Mouse (Mus musculus): Measurements from ENCODE around the gene Dydc2. TPM values are rescaled to one million over a fixed set of nuclear protein-coding genes. Genes with fewer than 3 reads are reported as not detected.

The Dydc2 gene
- total and polyA plus RNA-seq, 2 experiments from 2014 or later = 0.62 to 1.2 TPM

DNA sequence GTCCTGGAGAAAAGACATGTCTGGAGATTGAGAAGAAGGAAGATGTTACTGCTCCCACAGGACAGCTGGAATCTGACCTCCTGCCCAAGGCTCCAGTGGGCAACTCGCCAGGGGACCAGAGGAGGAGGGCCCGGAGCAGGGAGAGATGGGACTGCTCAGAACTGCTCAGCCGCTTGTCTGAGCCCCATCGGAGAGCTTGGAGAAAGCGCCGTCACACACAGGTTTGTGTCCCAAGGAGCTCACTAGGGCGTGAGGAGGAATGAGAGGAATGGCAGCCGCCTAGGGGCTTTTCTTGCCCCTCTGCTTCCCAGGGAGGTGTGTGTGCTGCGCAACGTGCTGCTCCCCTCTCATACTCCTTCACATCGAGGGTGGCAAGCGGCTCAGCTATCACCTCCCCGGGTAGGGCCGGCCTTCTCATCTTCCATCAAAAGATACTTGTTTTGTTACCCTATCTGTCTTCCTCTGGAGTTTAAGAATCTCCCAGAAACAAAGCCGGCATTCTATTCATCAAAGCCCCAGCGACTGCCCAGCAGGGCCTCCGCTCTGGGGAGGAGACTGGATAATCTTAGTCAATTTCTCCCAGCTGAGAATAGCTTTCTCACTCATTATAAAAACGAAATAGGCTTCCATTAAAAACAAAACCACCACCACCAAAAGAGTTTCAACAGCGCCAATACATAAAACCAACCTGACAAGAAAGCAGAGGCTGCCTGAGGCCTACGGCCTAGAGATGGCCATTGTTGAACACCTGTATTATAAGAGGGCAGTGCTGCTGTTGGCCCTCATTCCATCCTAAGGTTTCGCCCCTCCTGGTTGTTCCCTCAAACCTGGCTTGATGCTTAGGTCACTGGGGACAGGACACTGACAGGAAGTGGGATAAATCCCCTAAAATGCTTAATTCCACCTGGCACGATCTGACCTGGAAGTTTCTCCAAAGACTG is 64.5 kb downstream of the Dydc2 start:
- TF ChIP-seq CTCF (IDR thresholded peaks at IDR 0.05; ENCODE audit: low read depth) = no peak
- DNase-seq = no peak

DNA sequence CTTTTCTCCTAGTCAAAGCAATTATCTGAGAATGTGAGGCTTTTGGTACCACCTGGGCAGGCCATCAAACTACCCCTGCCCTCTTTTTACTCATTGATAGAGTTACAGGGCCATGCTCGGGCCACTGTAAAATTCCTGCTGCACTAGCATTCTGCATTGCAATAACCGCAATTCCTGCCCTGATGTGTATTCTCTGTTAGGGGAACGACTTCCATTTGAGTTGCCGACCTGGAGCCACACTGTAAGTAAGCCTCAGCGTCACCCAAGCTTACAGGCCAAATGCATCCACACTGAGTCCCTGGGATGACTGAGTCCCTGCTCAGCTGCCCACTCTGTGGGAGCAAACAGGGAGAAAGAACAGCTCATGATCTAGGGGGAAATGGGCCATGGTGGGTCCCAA is 67.4 kb downstream of the Dydc2 start:
- WGBS = 91% methylated on average over 5 of the region's 5 CpGs
- DNase-seq = no peak
- TF ChIP-seq CTCF (IDR thresholded peaks at IDR 0.05; ENCODE audit: low read depth) = no peak
- Histone ChIP-seq H3K4me2 (ENCODE audit: low read depth) (no peak overlapping the region), H3K9ac (no peak overlapping the region), H3K4me1 (ENCODE audit: insufficient read depth) (peaks cover 3% of the 10 kb centered on the region; the same call in 1 of the 2 replicates), H3K36me3 (ENCODE audit: insufficient read depth) (peaks cover 33% of the 10 kb centered on the region), H3K9me3 (ENCODE audit: low read length) (no peaks in the 10 kb centered on the region), H3K27me3 (ENCODE audit: insufficient read depth, low read length) (no peaks in the 10 kb centered on the region), H3K27ac (ENCODE audit: low read depth, low read length) (no peak overlapping the region), H3K4me3 (ENCODE audit: low read depth, low read length) (no peak overlapping the region)
- ATAC-seq = no peak

More for the DNA sequence above, 64.5 kb downstream of the Dydc2 start:
- Histone ChIP-seq H3K4me2 (ENCODE audit: low read depth) (peak overlapping the region; percentile 26; the same call in 1 of the 2 replicates), H3K27ac (ENCODE audit: low read depth, low read length) (no peak overlapping the region), H3K9ac (no peak overlapping the region), H3K4me1 (ENCODE audit: insufficient read depth) (peaks cover 3% of the 10 kb centered on the region; the same call in 1 of the 2 replicates), H3K36me3 (ENCODE audit: insufficient read depth) (peaks cover 12% of the 10 kb centered on the region; the same call in 1 of the 2 replicates), H3K4me3 (ENCODE audit: low read depth, low read length) (no peak overlapping the region), H3K27me3 (ENCODE audit: insufficient read depth, low read length) (no peaks in the 10 kb centered on the region), H3K9me3 (ENCODE audit: low read length) (no peaks in the 10 kb centered on the region)
- 17% methylated on average over 22 of the region's 22 CpGs for WGBS
- no peak for ATAC-seq

DNA sequence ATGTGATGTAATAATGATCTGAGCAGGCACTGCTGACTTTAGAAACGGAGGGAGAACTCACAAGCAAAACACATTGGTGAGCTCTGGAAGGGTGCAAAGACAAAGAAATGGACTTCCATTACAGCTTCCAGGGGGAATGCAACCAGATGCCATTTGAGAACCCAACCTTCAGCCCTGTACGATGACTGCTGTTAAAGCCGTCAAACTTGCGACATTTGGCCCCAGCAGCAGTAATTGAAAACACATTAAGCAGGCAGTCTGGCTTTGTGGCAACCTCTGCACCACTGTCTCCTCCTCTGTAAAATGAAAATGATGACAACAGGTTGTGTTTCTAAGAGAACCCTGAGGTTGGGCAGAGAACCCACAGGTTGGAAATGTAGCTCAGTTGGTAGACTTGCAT is 68.2 kb downstream of the Dydc2 start:
- H3K9ac ChIP-seq = no peak overlapping the region
- no peak for TF ChIP-seq CTCF (IDR thresholded peaks at IDR 0.05; ENCODE audit: low read depth)
- H3K27me3 ChIP-seq (ENCODE audit: insufficient read depth, low read length) = no peaks in the 10 kb centered on the region
- H3K4me1 ChIP-seq (ENCODE audit: insufficient read depth) = peaks cover 3% of the 10 kb centered on the region; the same call in 1 of the 2 replicates
- no peak overlapping the region for H3K27ac ChIP-seq (ENCODE audit: low read depth, low read length)
- no peak overlapping the region for H3K4me2 ChIP-seq (ENCODE audit: low read depth)
- peaks cover 34% of the 10 kb centered on the region for H3K36me3 ChIP-seq (ENCODE audit: insufficient read depth)
- 87% methylated on average over 4 of the region's 4 CpGs for WGBS
- DNase-seq (no peak), ATAC-seq (no peak)
- no peak overlapping the region for H3K4me3 ChIP-seq (ENCODE audit: low read depth, low read length)
- H3K9me3 ChIP-seq (ENCODE audit: low read length) = no peaks in the 10 kb centered on the region

- ATAC-seq (no peak), DNase-seq (no peak)
- Histone ChIP-seq H3K4me1 (ENCODE audit: insufficient read depth) (peaks cover 3% of the 10 kb centered on the region; the same call in 1 of the 2 replicates), H3K27me3 (ENCODE audit: insufficient read depth, low read length) (no peaks in the 10 kb centered on the region), H3K9me3 (ENCODE audit: low read length) (no peaks in the 10 kb centered on the region), H3K4me2 (ENCODE audit: low read depth) (no peak overlapping the region), H3K9ac (no peak overlapping the region), H3K36me3 (ENCODE audit: insufficient read depth) (peaks cover 37% of the 10 kb centered on the region), H3K27ac (ENCODE audit: low read depth, low read length) (no peak overlapping the region), H3K4me3 (ENCODE audit: low read depth, low read length) (no peak overlapping the region)
- no peak for TF ChIP-seq CTCF (IDR thresholded peaks at IDR 0.05; ENCODE audit: low read depth)
- WGBS = 88% methylated on average over 7 of the region's 7 CpGs
Measured at GRCm38 (mm10) chr14:40999904-41000645, 68.9 kb downstream of the Dydc2 start.

Other genes with a start within 250 kb of the Dydc2 start
- gene Sh2d4b, start 175.9 kb downstream of the Dydc2 start, total RNA-seq (2014; rRNA removed) = 3.9 and 8.5 TPM in 2 replicates
- gene Sh2d4b, start 175.9 kb downstream of the Dydc2 start, polyA plus RNA-seq (2015; fragmentation: Nextera tagmentation; extraction: Ambion mirVana) = 0.53 and 0.98 TPM in 2 replicates
- gene Tspan14, start 102.4 kb downstream of the Dydc2 start, total RNA-seq (2014; rRNA removed) = 42.2 and 43.8 TPM in 2 replicates
- 37.8 and 43.1 TPM in 2 replicates for gene Tspan14, start 102.4 kb downstream of the Dydc2 start, polyA plus RNA-seq (2015; fragmentation: Nextera tagmentation; extraction: Ambion mirVana)
- gene Fam213a, start 55.4 kb downstream of the Dydc2 start, total RNA-seq (2014; rRNA removed) = 92.4 and 106 TPM in 2 replicates
- 54.7 and 106 TPM in 2 replicates for gene Fam213a, start 55.4 kb downstream of the Dydc2 start, polyA plus RNA-seq (2015; fragmentation: Nextera tagmentation; extraction: Ambion mirVana)
- gene Dydc1, start 3.7 kb upstream of the Dydc2 start, total RNA-seq (2014; rRNA removed) = not detected in 2 replicates
- gene Dydc1, start 3.7 kb upstream of the Dydc2 start, polyA plus RNA-seq (2015; fragmentation: Nextera tagmentation; extraction: Ambion mirVana) = 0.45 TPM in 1 of 2 replicates, not detected in the other
- not detected in 2 replicates for gene Mat1a, start 35.8 kb upstream of the Dydc2 start, total RNA-seq (2014; rRNA removed)
- gene Mat1a, start 35.8 kb upstream of the Dydc2 start, polyA plus RNA-seq (2015; fragmentation: Nextera tagmentation; extraction: Ambion mirVana) = not detected in 2 replicates
- not detected in 2 replicates for gene Sftpa1, start 62.6 kb upstream of the Dydc2 start, total RNA-seq (2014; rRNA removed)
- gene Sftpa1, start 62.6 kb upstream of the Dydc2 start, polyA plus RNA-seq (2015; fragmentation: Nextera tagmentation; extraction: Ambion mirVana) = not detected in 2 replicates
- not detected in 2 replicates for gene Mbl1, start 82.2 kb upstream of the Dydc2 start, total RNA-seq (2014; rRNA removed)
- not detected in 2 replicates for gene Mbl1, start 82.2 kb upstream of the Dydc2 start, polyA plus RNA-seq (2015; fragmentation: Nextera tagmentation; extraction: Ambion mirVana)
- gene Sftpd, start 115.9 kb upstream of the Dydc2 start, total RNA-seq (2014; rRNA removed) = not detected in 2 replicates
- 0.11 TPM in 1 of 2 replicates, not detected in the other for gene Sftpd, start 115.9 kb upstream of the Dydc2 start, polyA plus RNA-seq (2015; fragmentation: Nextera tagmentation; extraction: Ambion mirVana)
- 0.31 TPM in 1 of 2 replicates, not detected in the other for gene Gm2832, start 209.6 kb upstream of the Dydc2 start, total RNA-seq (2014; rRNA removed)
- 0.13 and 0.16 TPM in 2 replicates for gene Gm2832, start 209.6 kb upstream of the Dydc2 start, polyA plus RNA-seq (2015; fragmentation: Nextera tagmentation; extraction: Ambion mirVana)